Mouse (Mus musculus): ENCODE measurements around the gene Abtb2. TPM values are rescaled to one million over a fixed set of nuclear protein-coding genes. Genes with fewer than 3 reads are reported as not detected.

The Abtb2 gene
- total and polyA plus RNA-seq, 2 experiments: 6.5 to 15.1 TPM

GRCm38 (mm10) chr2:103687143-103687542, 121.0 kb downstream of the Abtb2 start:
- peaks cover 6% of the 10 kb centered on the region; the same call in 1 of the 2 replicates for H3K79me2 ChIP-seq (ENCODE audit: control insufficient read depth, insufficient read depth, low read length)
- no peak overlapping the region for H3K27ac ChIP-seq (replicated peaks; ENCODE audit: insufficient read depth, low read depth, low read length)
- no peak overlapping the region for H3K9ac ChIP-seq (ENCODE audit: low read depth, low read length)
- H3K4me1 ChIP-seq (ENCODE audit: control insufficient read depth, insufficient read depth, low read length): peaks cover 3% of the 10 kb centered on the region
- TF ChIP-seq POLR2A (IDR thresholded peaks at IDR 0.05; ENCODE audit: extremely low read depth, insufficient read depth, low read length): no peak
- TF ChIP-seq CTCF (IDR thresholded peaks at IDR 0.05; ENCODE audit: low read depth, low read length): no peak
- H3K36me3 ChIP-seq (ENCODE audit: control insufficient read depth, insufficient read depth, low read length): no peaks in the 10 kb centered on the region; the same call in none of the 2 replicates
- no peak for DNase-seq (ENCODE audit: extremely low read depth, low read depth, low spot score)
- no peak overlapping the region for H3K4me3 ChIP-seq (ENCODE audit: insufficient read depth, low read depth, low read length)
- no peaks in the 10 kb centered on the region for H3K27me3 ChIP-seq (ENCODE audit: control insufficient read depth, insufficient read depth, low read length)

- Histone ChIP-seq H3K27me3 (ENCODE audit: control insufficient read depth, insufficient read depth, low read length) (no peaks in the 10 kb centered on the region), H3K27ac (replicated peaks; ENCODE audit: insufficient read depth, low read depth, low read length) (no peak overlapping the region), H3K4me1 (ENCODE audit: control insufficient read depth, insufficient read depth, low read length) (peaks cover 3% of the 10 kb centered on the region; the same call in 1 of the 2 replicates), H3K79me2 (ENCODE audit: control insufficient read depth, insufficient read depth, low read length) (peaks cover 6% of the 10 kb centered on the region; the same call in 1 of the 2 replicates), H3K4me3 (ENCODE audit: insufficient read depth, low read depth, low read length) (no peak overlapping the region), H3K36me3 (ENCODE audit: control insufficient read depth, insufficient read depth, low read length) (no peaks in the 10 kb centered on the region; the same call in none of the 2 replicates), H3K9ac (ENCODE audit: low read depth, low read length) (no peak overlapping the region)
- DNase-seq (ENCODE audit: extremely low read depth, low read depth, low spot score): no peak
- TF ChIP-seq POLR2A (IDR thresholded peaks at IDR 0.05; ENCODE audit: extremely low read depth, insufficient read depth, low read length) (no peak), CTCF (IDR thresholded peaks at IDR 0.05; ENCODE audit: low read depth, low read length) (no peak)
Measured at GRCm38 (mm10) chr2:103687888-103688287, 121.8 kb downstream of the Abtb2 start.

GRCm38 (mm10) chr2:103690425-103690824, 124.3 kb downstream of the Abtb2 start:
- H3K9ac ChIP-seq (ENCODE audit: low read depth, low read length): no peak overlapping the region
- no peaks in the 10 kb centered on the region; the same call in 1 of the 2 replicates for H3K36me3 ChIP-seq (ENCODE audit: control insufficient read depth, insufficient read depth, low read length)
- H3K4me1 ChIP-seq (ENCODE audit: control insufficient read depth, insufficient read depth, low read length): peaks cover 3% of the 10 kb centered on the region; the same call in 1 of the 2 replicates
- 68% methylated on average over 6 of the region's 6 CpGs for WGBS
- no peak for DNase-seq (ENCODE audit: extremely low read depth, low read depth, low spot score)
- H3K27me3 ChIP-seq (ENCODE audit: control insufficient read depth, insufficient read depth, low read length): no peaks in the 10 kb centered on the region
- peaks cover 4% of the 10 kb centered on the region; the same call in 1 of the 2 replicates for H3K79me2 ChIP-seq (ENCODE audit: control insufficient read depth, insufficient read depth, low read length)
- no peak overlapping the region for H3K27ac ChIP-seq (replicated peaks; ENCODE audit: insufficient read depth, low read depth, low read length)
- H3K4me3 ChIP-seq (ENCODE audit: insufficient read depth, low read depth, low read length): no peak overlapping the region
- no peak for TF ChIP-seq CTCF (IDR thresholded peaks at IDR 0.05; ENCODE audit: low read depth, low read length)
- TF ChIP-seq POLR2A (IDR thresholded peaks at IDR 0.05; ENCODE audit: extremely low read depth, insufficient read depth, low read length): no peak

GRCm38 (mm10) chr2:103690828-103691227, 124.7 kb downstream of the Abtb2 start:
- no peak for DNase-seq (ENCODE audit: extremely low read depth, low read depth, low spot score)
- Histone ChIP-seq H3K79me2 (ENCODE audit: control insufficient read depth, insufficient read depth, low read length) (peaks cover 4% of the 10 kb centered on the region; the same call in 1 of the 2 replicates), H3K4me1 (ENCODE audit: control insufficient read depth, insufficient read depth, low read length) (peaks cover 3% of the 10 kb centered on the region; the same call in 1 of the 2 replicates), H3K27ac (replicated peaks; ENCODE audit: insufficient read depth, low read depth, low read length) (no peak overlapping the region), H3K27me3 (ENCODE audit: control insufficient read depth, insufficient read depth, low read length) (no peaks in the 10 kb centered on the region), H3K9ac (ENCODE audit: low read depth, low read length) (no peak overlapping the region), H3K36me3 (ENCODE audit: control insufficient read depth, insufficient read depth, low read length) (no peaks in the 10 kb centered on the region; the same call in 1 of the 2 replicates), H3K4me3 (ENCODE audit: insufficient read depth, low read depth, low read length) (no peak overlapping the region)
- 82% methylated on average over 5 of the region's 5 CpGs for WGBS
- no peak for TF ChIP-seq POLR2A (IDR thresholded peaks at IDR 0.05; ENCODE audit: extremely low read depth, insufficient read depth, low read length)
- TF ChIP-seq CTCF (IDR thresholded peaks at IDR 0.05; ENCODE audit: low read depth, low read length): no peak

- H3K27me3 ChIP-seq (ENCODE audit: control insufficient read depth, insufficient read depth, low read length): no peaks in the 10 kb centered on the region
- H3K4me1 ChIP-seq (ENCODE audit: control insufficient read depth, insufficient read depth, low read length): peaks cover 3% of the 10 kb centered on the region; the same call in 1 of the 2 replicates
- peaks cover 4% of the 10 kb centered on the region; the same call in 1 of the 2 replicates for H3K79me2 ChIP-seq (ENCODE audit: control insufficient read depth, insufficient read depth, low read length)
- no peak overlapping the region for H3K4me3 ChIP-seq (ENCODE audit: insufficient read depth, low read depth, low read length)
- peak; percentile 69 for DNase-seq (ENCODE audit: extremely low read depth, low read depth, low spot score)
- 67% methylated on average over 1 of the region's 1 CpGs for WGBS
- no peak overlapping the region for H3K9ac ChIP-seq (ENCODE audit: low read depth, low read length)
- no peak overlapping the region for H3K27ac ChIP-seq (replicated peaks; ENCODE audit: insufficient read depth, low read depth, low read length)
- TF ChIP-seq POLR2A (IDR thresholded peaks at IDR 0.05; ENCODE audit: extremely low read depth, insufficient read depth, low read length) (no peak), CTCF (IDR thresholded peaks at IDR 0.05; ENCODE audit: low read depth, low read length) (no peak)
- no peaks in the 10 kb centered on the region; the same call in 1 of the 2 replicates for H3K36me3 ChIP-seq (ENCODE audit: control insufficient read depth, insufficient read depth, low read length)
Measured at GRCm38 (mm10) chr2:103691278-103691677, 125.2 kb downstream of the Abtb2 start.

GRCm38 (mm10) chr2:103692810-103693209, 126.7 kb downstream of the Abtb2 start:
- no peaks in the 10 kb centered on the region for H3K79me2 ChIP-seq (ENCODE audit: control insufficient read depth, insufficient read depth, low read length)
- no peak overlapping the region for H3K4me3 ChIP-seq (ENCODE audit: insufficient read depth, low read depth, low read length)
- H3K27ac ChIP-seq (replicated peaks; ENCODE audit: insufficient read depth, low read depth, low read length): no peak overlapping the region
- no peaks in the 10 kb centered on the region; the same call in 1 of the 2 replicates for H3K36me3 ChIP-seq (ENCODE audit: control insufficient read depth, insufficient read depth, low read length)
- H3K27me3 ChIP-seq (ENCODE audit: control insufficient read depth, insufficient read depth, low read length): no peaks in the 10 kb centered on the region
- H3K9ac ChIP-seq (ENCODE audit: low read depth, low read length): no peak overlapping the region
- no peak for TF ChIP-seq CTCF (IDR thresholded peaks at IDR 0.05; ENCODE audit: low read depth, low read length)
- TF ChIP-seq POLR2A (IDR thresholded peaks at IDR 0.05; ENCODE audit: extremely low read depth, insufficient read depth, low read length): no peak
- no peak for DNase-seq (ENCODE audit: extremely low read depth, low read depth, low spot score)
- H3K4me1 ChIP-seq (ENCODE audit: control insufficient read depth, insufficient read depth, low read length): peaks cover 3% of the 10 kb centered on the region; the same call in 1 of the 2 replicates
- WGBS: 94% methylated on average over 1 of the region's 1 CpGs

Data from liver, adult 2 months (tissue).